Mouse (Mus musculus) thymus, adult 2 months (tissue): Measurements from ENCODE around the gene Agbl1. TPM values are rescaled to one million over a fixed set of nuclear protein-coding genes. Genes with fewer than 3 reads are reported as not detected.

Source experiments
- DNase-seq: peaks from one replicate; pipeline ENCODE4 v3.0.0; 2021
- H3K27ac ChIP-seq: fragments of 200-500 bp; 2 replicates; pipeline ENCODE4 v1.5.1; 2012; ENCODE audit warnings: low read length, control low read depth; ENCODE audit not compliant: control insufficient read depth, insufficient read depth
- H3K27me3 ChIP-seq: fragments of 200-500 bp; 2 replicates; pipeline ENCODE4 v1.6.1; 2012; ENCODE audit warnings: mild to moderate bottlenecking, low read length, moderate library complexity, mixed read lengths; ENCODE audit not compliant: control insufficient read depth, insufficient read depth
- H3K36me3 ChIP-seq: fragments of 200-500 bp; 2 replicates; pipeline ENCODE4 v1.6.1; 2012; ENCODE audit warnings: mild to moderate bottlenecking, low read length, moderate library complexity; ENCODE audit not compliant: control insufficient read depth, insufficient read depth
- H3K4me1 ChIP-seq: fragments of 200-500 bp; replicated peaks from 2 replicates; pipeline ENCODE4 v1.6.1; 2012; ENCODE audit warnings: low read length; ENCODE audit not compliant: control insufficient read depth, insufficient read depth
- H3K4me3 ChIP-seq: fragments of 200-500 bp; 2 replicates; pipeline ENCODE4 v1.5.1; 2012; ENCODE audit warnings: mild to moderate bottlenecking, low read length, control low read depth, moderate library complexity; ENCODE audit not compliant: control insufficient read depth, insufficient read depth
- CTCF ChIP-seq: fragments of 200-500 bp; IDR thresholded peaks from 2 replicates; pipeline ENCODE4 v1.5.1; 2012; ENCODE audit warnings: mild to moderate bottlenecking, control low read depth, low read length, moderate library complexity, borderline replicate concordance; ENCODE audit not compliant: control insufficient read depth, poor library complexity, insufficient read depth; ENCODE audit errors: extremely low read depth
- POLR2A ChIP-seq: fragments of 200-500 bp; IDR thresholded peaks from 2 replicates; pipeline ENCODE4 v1.6.1; 2012; ENCODE audit warnings: mild to moderate bottlenecking, low read length, control low read depth, moderate library complexity; ENCODE audit not compliant: control insufficient read depth, poor library complexity, insufficient read depth; ENCODE audit errors: extremely low read depth
- WGBS: fragments of 180-500 bp; shearing (Covaris S2); methylation state at CpG from one replicate; pipeline ENCODE4 v1.1.7; 2018; 5-methylcytosine and 5-hydroxymethylcytosine counted together
- polyA plus RNA-seq: library from polyadenylated mRNA; depleted of rRNA; stranded (reverse); fragments of >200 nt; gene quantifications from 2 replicates; pipeline ENCODE4 v1.2.3, GENCODE M21; 2012

The Agbl1 gene
- polyA plus RNA-seq, 1 experiment: 0.08 TPM

- H3K36me3 ChIP-seq: no peaks in the 10 kb centered on the region
Measured at GRCm38 (mm10) chr7:76941531-76941930, 711.8 kb downstream of the Agbl1 start.

GRCm38 (mm10) chr7:76971334-76971733 lies 741.6 kb downstream of the Agbl1 start:
- DNase-seq: no peak
- TF ChIP-seq CTCF (no peak), POLR2A (no peak)
- H3K27me3 ChIP-seq: no peaks in the 10 kb centered on the region

More at GRCm38 (mm10) chr7:76941531-76941930, 711.8 kb downstream of the Agbl1 start:
- Histone ChIP-seq H3K27ac (no peak overlapping the region), H3K4me1 (no peaks in the 10 kb centered on the region), H3K4me3 (no peak overlapping the region), H3K27me3 (no peaks in the 10 kb centered on the region)
- peak; percentile 14 for DNase-seq
- TF ChIP-seq CTCF (no peak), POLR2A (no peak)

DNA sequence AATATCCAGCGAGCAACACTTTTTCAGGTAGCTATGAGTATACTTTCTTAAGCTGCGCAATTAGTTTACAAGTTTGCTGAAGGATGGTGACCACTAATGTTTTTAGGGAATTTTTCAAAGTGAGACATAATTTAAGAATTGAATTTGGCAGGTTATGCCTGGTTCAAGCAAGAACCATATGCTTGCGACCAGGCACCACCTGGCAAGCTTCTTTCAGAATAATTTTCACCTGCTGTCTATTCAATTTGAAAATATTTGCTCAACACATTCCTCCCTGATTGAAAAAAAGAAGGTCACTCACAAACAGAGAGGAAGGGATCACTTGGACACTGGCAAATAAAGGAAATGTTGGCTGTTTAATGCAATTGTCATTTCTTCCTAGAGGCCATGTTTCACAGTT lies 779.9 kb downstream of the Agbl1 start:
- TF ChIP-seq CTCF: no peak
- no peak for TF ChIP-seq POLR2A
- no peaks in the 10 kb centered on the region for H3K36me3 ChIP-seq
- DNase-seq: no peak
- H3K27ac ChIP-seq: no peak overlapping the region
- WGBS: 96% methylated on average over 3 of the region's 3 CpGs
- no peak overlapping the region for H3K4me3 ChIP-seq
- no peaks in the 10 kb centered on the region for H3K27me3 ChIP-seq
- no peaks in the 10 kb centered on the region for H3K4me1 ChIP-seq

More at GRCm38 (mm10) chr7:76971334-76971733, 741.6 kb downstream of the Agbl1 start:
- 4% methylated on average over 3 of the region's 3 CpGs for WGBS
- Histone ChIP-seq H3K4me3 (no peak overlapping the region), H3K36me3 (no peaks in the 10 kb centered on the region), H3K4me1 (no peaks in the 10 kb centered on the region), H3K27ac (no peak overlapping the region)

- H3K4me1 ChIP-seq: no peaks in the 10 kb centered on the region
- no peak overlapping the region for H3K27ac ChIP-seq
- TF ChIP-seq POLR2A: no peak
- no peak for TF ChIP-seq CTCF
- H3K4me3 ChIP-seq: no peak overlapping the region
- no peak for DNase-seq
- no peaks in the 10 kb centered on the region for H3K36me3 ChIP-seq
- H3K27me3 ChIP-seq: no peaks in the 10 kb centered on the region
Measured at GRCm38 (mm10) chr7:77029019-77029418, 799.3 kb downstream of the Agbl1 start.

DNA sequence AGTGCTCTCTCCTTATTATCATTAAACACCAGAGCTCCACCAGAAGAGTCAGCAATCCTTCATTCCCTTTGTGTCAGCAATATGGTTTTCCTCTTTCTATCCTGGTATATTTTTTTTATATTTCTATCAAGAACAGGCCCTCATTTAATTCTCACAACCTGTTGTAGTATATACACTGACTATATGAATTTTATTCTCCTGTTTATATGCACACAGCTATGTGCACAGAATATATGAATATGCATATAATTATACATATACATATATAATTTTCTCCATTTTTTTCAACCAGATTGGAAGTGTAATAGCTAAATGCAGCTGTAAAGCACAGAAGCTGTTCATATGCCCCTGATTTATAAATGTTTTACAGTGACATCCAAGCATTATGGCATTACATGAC lies 846.3 kb downstream of the Agbl1 start:
- H3K4me1 ChIP-seq: no peaks in the 10 kb centered on the region
- no peak for DNase-seq
- H3K27ac ChIP-seq: no peak overlapping the region
- H3K27me3 ChIP-seq: no peaks in the 10 kb centered on the region
- no peak overlapping the region for H3K4me3 ChIP-seq
- TF ChIP-seq POLR2A (no peak), CTCF (no peak)
- no peaks in the 10 kb centered on the region for H3K36me3 ChIP-seq

DNA sequence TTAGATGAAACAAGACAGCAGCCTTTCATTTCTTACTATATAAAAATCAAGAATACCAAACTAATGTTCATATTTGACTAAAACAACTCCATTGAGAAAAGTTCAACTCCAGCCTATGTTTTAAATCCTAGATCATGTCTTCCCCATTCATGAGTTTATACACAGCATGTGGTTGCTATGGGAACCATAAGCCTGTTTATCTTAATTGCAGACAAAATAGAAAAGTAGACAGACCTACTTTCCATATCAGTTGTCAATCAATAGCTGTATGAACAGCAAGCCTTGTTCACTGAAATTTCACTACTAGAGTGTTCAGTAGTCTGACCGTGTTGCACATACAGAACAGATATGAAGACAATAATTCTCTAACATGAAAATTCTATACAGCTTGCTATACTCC lies 857.6 kb downstream of the Agbl1 start:
- no peaks in the 10 kb centered on the region for H3K4me1 ChIP-seq
- no peak for TF ChIP-seq POLR2A
- no peak for TF ChIP-seq CTCF
- no peak overlapping the region for H3K4me3 ChIP-seq
- H3K27me3 ChIP-seq: no peaks in the 10 kb centered on the region
- WGBS: 96% methylated on average over 1 of the region's 1 CpGs
- no peak overlapping the region for H3K27ac ChIP-seq
- H3K36me3 ChIP-seq: no peaks in the 10 kb centered on the region
- DNase-seq: no peak

DNA sequence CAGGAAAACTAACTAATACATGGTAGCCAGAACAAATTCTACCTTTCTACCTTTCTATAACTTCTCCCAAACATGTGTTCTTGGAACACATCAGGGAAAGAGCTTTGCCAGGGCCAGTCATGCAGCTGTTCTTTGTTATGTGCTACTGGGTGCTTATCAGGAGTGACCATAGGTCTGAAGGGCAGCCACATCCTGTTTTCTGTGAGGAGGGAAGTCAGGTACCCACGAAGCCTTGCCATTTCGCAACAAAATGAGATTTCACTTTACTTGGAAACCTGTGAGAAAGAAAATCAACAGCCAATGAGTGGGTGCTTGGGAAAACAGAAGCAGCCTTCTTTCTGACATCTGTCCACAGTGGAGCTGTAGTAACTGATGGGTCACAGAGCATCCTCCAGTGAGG lies 865.5 kb downstream of the Agbl1 start:
- 12% methylated on average over 2 of the region's 2 CpGs for WGBS
- Histone ChIP-seq H3K27ac (no peak overlapping the region), H3K4me3 (no peak overlapping the region), H3K27me3 (no peaks in the 10 kb centered on the region), H3K4me1 (no peaks in the 10 kb centered on the region), H3K36me3 (no peaks in the 10 kb centered on the region)
- no peak for TF ChIP-seq POLR2A
- TF ChIP-seq CTCF: no peak
- DNase-seq: no peak
